Comparison of ENCODE assay signal across 10 mouse cellular contexts in the genomic region with DNA sequence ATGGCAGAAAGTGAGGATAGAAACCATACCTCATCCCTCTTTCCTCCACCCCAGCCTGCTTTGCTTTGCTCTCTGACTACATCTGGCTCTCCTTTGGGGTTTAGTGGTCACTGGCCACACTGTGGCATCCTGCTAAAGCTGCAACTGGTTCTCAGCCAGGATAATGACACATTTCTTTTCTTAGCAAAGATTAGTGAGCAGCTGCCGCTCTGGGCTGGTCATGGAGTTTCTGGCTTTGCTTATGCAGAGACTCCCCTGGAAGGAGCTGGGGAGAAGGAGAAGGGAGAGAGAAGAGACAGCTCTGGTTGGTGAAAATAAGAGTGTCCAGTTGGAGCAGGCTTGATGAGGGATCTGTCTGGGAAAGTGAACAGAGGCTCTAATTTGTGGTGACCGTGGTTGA. TPM values are rescaled to one million over a fixed set of nuclear protein-coding genes. Genes with fewer than 3 reads are reported as not detected.
DNase-seq lines count a peak whose midpoint lies in the region; ATAC-seq lines count a peak whose summit lies in the region.
"Had no signal": no experiment of that assay in that cellular context is flagged by ENCODE, and none has a peak within 500 bp of the region (broad histone marks: within the 10 kb centered on the region; RNA-seq: fewer than 3 reads in every experiment).

No protein-coding gene starts in this region.

- peak overlapping the region; percentile 55 for H3K27ac ChIP-seq in embryonic facial prominence, embryonic 13.5 days
- H3K27ac ChIP-seq in embryonic facial prominence, embryonic 10.5 days (replicated peaks), result no peak overlapping the region
- peak overlapping the region; percentile 58 for H3K27ac ChIP-seq in embryonic facial prominence, embryonic 14.5 days (replicated peaks; ENCODE audit: low read depth, low read length)
- peak overlapping the region; percentile 18; the same call in 1 of the 2 replicates for H3K27ac ChIP-seq in heart, embryonic 10.5 days
- peak overlapping the region; percentile 48; the same call in 1 of the 2 replicates for H3K27ac ChIP-seq in neural tube, embryonic 14.5 days (ENCODE audit: low read depth, low read length)
- H3K27ac ChIP-seq: neural tube, embryonic 12.5 days had no signal

- H3K4me3 ChIP-seq in embryonic facial prominence, embryonic 13.5 days, result no peak overlapping the region
- no peak overlapping the region for H3K4me3 ChIP-seq in embryonic facial prominence, embryonic 10.5 days
- no peak overlapping the region for H3K4me3 ChIP-seq in embryonic facial prominence, embryonic 14.5 days (ENCODE audit: low read depth, low read length)
- H3K4me3 ChIP-seq in heart, embryonic 10.5 days, result no peak overlapping the region
- H3K4me3 ChIP-seq in neural tube, embryonic 14.5 days (ENCODE audit: low read depth, low read length), result no peak overlapping the region
- H3K4me3 ChIP-seq: neural tube, embryonic 12.5 days had no signal

- intact Hi-C loops in left cerebral cortex, postnatal 14 days (cut with DNase I), result no loop called here

- no peaks in the 10 kb centered on the region for H3K27me3 ChIP-seq in embryonic facial prominence, embryonic 13.5 days
- no peaks in the 10 kb centered on the region for H3K27me3 ChIP-seq in embryonic facial prominence, embryonic 10.5 days (replicated peaks; ENCODE audit: low read depth, poor library complexity, severe bottlenecking)
- no peaks in the 10 kb centered on the region for H3K27me3 ChIP-seq in embryonic facial prominence, embryonic 14.5 days (replicated peaks; ENCODE audit: control insufficient read depth, insufficient read depth, low read length)
- no peaks in the 10 kb centered on the region for H3K27me3 ChIP-seq in heart, embryonic 10.5 days (ENCODE audit: insufficient read depth, poor library complexity, severe bottlenecking)
- H3K27me3 ChIP-seq in neural tube, embryonic 14.5 days (ENCODE audit: control insufficient read depth, insufficient read depth, low read length), result no peaks in the 10 kb centered on the region
- H3K27me3 ChIP-seq: neural tube, embryonic 12.5 days had no signal

- 54% methylated on average over 2 of the region's 2 CpGs for WGBS in embryonic facial prominence, embryonic 13.5 days
- 73% methylated on average over 2 of the region's 2 CpGs for WGBS in embryonic facial prominence, embryonic 10.5 days
- 51% methylated on average over 2 of the region's 2 CpGs for WGBS in embryonic facial prominence, embryonic 14.5 days
- 41% methylated on average over 2 of the region's 2 CpGs for WGBS in heart, embryonic 10.5 days
- WGBS in neural tube, embryonic 14.5 days, result 56% methylated on average over 2 of the region's 2 CpGs

- no peak for ATAC-seq in embryonic facial prominence, embryonic 13.5 days (ENCODE audit: insufficient number of reproducible peaks, insufficient read depth, low FRiP score, low TSS enrichment, low read depth)
- peak; percentile 46 for ATAC-seq in embryonic facial prominence, embryonic 14.5 days (ENCODE audit: low read depth)
- no peak for ATAC-seq in neural tube, embryonic 14.5 days (ENCODE audit: low read depth)

- H3K9me3 ChIP-seq in embryonic facial prominence, embryonic 13.5 days, result no peaks in the 10 kb centered on the region
- no peaks in the 10 kb centered on the region for H3K9me3 ChIP-seq in embryonic facial prominence, embryonic 10.5 days
- H3K9me3 ChIP-seq in embryonic facial prominence, embryonic 14.5 days (ENCODE audit: control insufficient read depth, low read length), result no peaks in the 10 kb centered on the region
- H3K9me3 ChIP-seq in heart, embryonic 10.5 days, result no peaks in the 10 kb centered on the region
- no peaks in the 10 kb centered on the region for H3K9me3 ChIP-seq in neural tube, embryonic 14.5 days (ENCODE audit: control insufficient read depth, low read length)
- H3K9me3 ChIP-seq: neural tube, embryonic 12.5 days had no signal

- H3K9ac ChIP-seq in embryonic facial prominence, embryonic 13.5 days, result no peak overlapping the region
- H3K9ac ChIP-seq in embryonic facial prominence, embryonic 14.5 days (ENCODE audit: low read depth, low read length), result 0 out of 2 replicates have a peak overlapping the region, but pooled peaks have one; percentile 1
- H3K9ac ChIP-seq in neural tube, embryonic 14.5 days (replicated peaks; ENCODE audit: low read depth, low read length), result no peak overlapping the region
- H3K9ac ChIP-seq: neural tube, embryonic 12.5 days had no signal

- DNase-seq in embryonic facial prominence, embryonic 10.5 days (ENCODE audit: low spot score), result no peak
- DNase-seq in embryonic facial prominence, embryonic 14.5 days (ENCODE audit: low spot score), result peak; percentile 77
- no peak for DNase-seq in heart, embryonic 10.5 days (ENCODE audit: low spot score)
- no peak for DNase-seq in B cell, adult 2 months
- no peak for DNase-seq in left cerebral cortex, postnatal 14 days (ENCODE audit: low spot score in 2 of 2)
- DNase-seq in cerebellum, adult 11 months, result no peak
- DNase-seq: kidney, postnatal 10 days had no signal

- no peak overlapping the region for H3K4me2 ChIP-seq in embryonic facial prominence, embryonic 13.5 days
- no peak overlapping the region for H3K4me2 ChIP-seq in embryonic facial prominence, embryonic 14.5 days (ENCODE audit: low read depth, low read length)
- H3K4me2 ChIP-seq in neural tube, embryonic 14.5 days (ENCODE audit: low read depth, low read length), result no peak overlapping the region
- H3K4me2 ChIP-seq: neural tube, embryonic 12.5 days had no signal

- peaks cover 63% of the 10 kb centered on the region for H3K36me3 ChIP-seq in embryonic facial prominence, embryonic 13.5 days
- H3K36me3 ChIP-seq in embryonic facial prominence, embryonic 10.5 days (replicated peaks), result peaks cover 97% of the 10 kb centered on the region
- peaks cover 65% of the 10 kb centered on the region for H3K36me3 ChIP-seq in embryonic facial prominence, embryonic 14.5 days (ENCODE audit: control insufficient read depth, insufficient read depth, low read length)
- peaks cover 28% of the 10 kb centered on the region for H3K36me3 ChIP-seq in heart, embryonic 10.5 days
- H3K36me3 ChIP-seq in neural tube, embryonic 14.5 days (ENCODE audit: control insufficient read depth, insufficient read depth, low read length), result peaks cover 7% of the 10 kb centered on the region; the same call in 1 of the 2 replicates

- peaks cover 23% of the 10 kb centered on the region for H3K4me1 ChIP-seq in embryonic facial prominence, embryonic 13.5 days
- no peaks in the 10 kb centered on the region for H3K4me1 ChIP-seq in embryonic facial prominence, embryonic 10.5 days
- H3K4me1 ChIP-seq in embryonic facial prominence, embryonic 14.5 days (ENCODE audit: control insufficient read depth, insufficient read depth, low read length), result peaks cover 4% of the 10 kb centered on the region; the same call in 1 of the 2 replicates
- peaks cover 6% of the 10 kb centered on the region; the same call in 1 of the 2 replicates for H3K4me1 ChIP-seq in heart, embryonic 10.5 days
- H3K4me1 ChIP-seq in neural tube, embryonic 14.5 days (ENCODE audit: control insufficient read depth, insufficient read depth, low read length), result no peaks in the 10 kb centered on the region
- H3K4me1 ChIP-seq: neural tube, embryonic 12.5 days had no signal

RNA-seq across cellular contexts. Expression of a gene that starts 50.8 kb away (rescaled TPM):
- 29.4 and 30.1 TPM in 2 replicates for polyA plus RNA-seq in embryonic facial prominence, embryonic 13.5 days (2015; fragmentation: Nextera tagmentation; extraction: Ambion mirVana)
- 28.3 and 29.6 TPM in 2 replicates for polyA plus RNA-seq in embryonic facial prominence, embryonic 10.5 days (2016; fragmentation: Nextera tagmentation; extraction: Ambion mirVana)
- polyA plus RNA-seq in embryonic facial prominence, embryonic 14.5 days (2014; fragmentation: Nextera tagmentation; extraction: Ambion mirVana), result 28.7 and 31.3 TPM in 2 replicates
- polyA plus RNA-seq in heart, embryonic 10.5 days (2016; fragmentation: Nextera tagmentation; extraction: Ambion mirVana), result 14.9 and 16.8 TPM in 2 replicates
- polyA plus RNA-seq in neural tube, embryonic 14.5 days (2014; fragmentation: Nextera tagmentation; extraction: Ambion mirVana), result 21.3 and 23.1 TPM in 2 replicates
- total RNA-seq in left cerebral cortex, postnatal 14 days (2021), result 10 to 100 TPM; 20.7 to 23.2 TPM

RNA-seq across cellular contexts. Expression of a gene that starts 56.7 kb away (rescaled TPM):
- 81.2 and 89.7 TPM in 2 replicates for polyA plus RNA-seq in embryonic facial prominence, embryonic 13.5 days (2015; fragmentation: Nextera tagmentation; extraction: Ambion mirVana)
- polyA plus RNA-seq in embryonic facial prominence, embryonic 10.5 days (2016; fragmentation: Nextera tagmentation; extraction: Ambion mirVana), result 75.2 and 84.0 TPM in 2 replicates
- polyA plus RNA-seq in embryonic facial prominence, embryonic 14.5 days (2014; fragmentation: Nextera tagmentation; extraction: Ambion mirVana), result 86.4 and 95.9 TPM in 2 replicates
- polyA plus RNA-seq in heart, embryonic 10.5 days (2016; fragmentation: Nextera tagmentation; extraction: Ambion mirVana), result 31.2 and 46.7 TPM in 2 replicates
- polyA plus RNA-seq in neural tube, embryonic 14.5 days (2014; fragmentation: Nextera tagmentation; extraction: Ambion mirVana), result 52.5 and 55.5 TPM in 2 replicates
- total RNA-seq in left cerebral cortex, postnatal 14 days (2021), result 10 to 100 TPM; 52.7 to 53.0 TPM
